Mouse (Mus musculus): ENCODE measurements around the gene Il21r. TPM values are rescaled to one million over a fixed set of nuclear protein-coding genes. Genes with fewer than 3 reads are reported as not detected.

Gene Il21r
- 0.53 and 0.64 TPM in 2 replicates for polyA plus RNA-seq (2012; rRNA removed)

GRCm38 (mm10) chr7:125603185-125603631 lies at the start of gene Il21r:
Il21r (plus strand) TSS chr7:125603429.
- no peak for DNase-seq (ENCODE audit: low read depth)
- no peak for TF ChIP-seq POLR2A (IDR thresholded peaks at IDR 0.05; ENCODE audit: borderline replicate concordance, extremely low read depth, insufficient read depth, insufficient read length, poor library complexity, severe bottlenecking)
- no peak for TF ChIP-seq CTCF (IDR thresholded peaks at IDR 0.05; ENCODE audit: borderline replicate concordance, extremely low read depth, insufficient read depth, insufficient read length)

GRCm38 (mm10) chr7:125553653-125554428 lies 49.4 kb upstream of the Il21r start:
- TF ChIP-seq CTCF (IDR thresholded peaks at IDR 0.05; ENCODE audit: borderline replicate concordance, extremely low read depth, insufficient read depth, insufficient read length) (no peak), POLR2A (IDR thresholded peaks at IDR 0.05; ENCODE audit: borderline replicate concordance, extremely low read depth, insufficient read depth, insufficient read length, poor library complexity, severe bottlenecking) (no peak)
- no peak for DNase-seq (ENCODE audit: low read depth)

GRCm38 (mm10) chr7:125554456-125555114 lies 48.6 kb upstream of the Il21r start:
- DNase-seq (ENCODE audit: low read depth): no peak
- no peak for TF ChIP-seq CTCF (IDR thresholded peaks at IDR 0.05; ENCODE audit: borderline replicate concordance, extremely low read depth, insufficient read depth, insufficient read length)
- no peak for TF ChIP-seq POLR2A (IDR thresholded peaks at IDR 0.05; ENCODE audit: borderline replicate concordance, extremely low read depth, insufficient read depth, insufficient read length, poor library complexity, severe bottlenecking)

- no peak for DNase-seq (ENCODE audit: low read depth)
- TF ChIP-seq POLR2A (IDR thresholded peaks at IDR 0.05; ENCODE audit: borderline replicate concordance, extremely low read depth, insufficient read depth, insufficient read length, poor library complexity, severe bottlenecking) (no peak), CTCF (IDR thresholded peaks at IDR 0.05; ENCODE audit: borderline replicate concordance, extremely low read depth, insufficient read depth, insufficient read length) (no peak)
Measured at GRCm38 (mm10) chr7:125555351-125555872, 47.8 kb upstream of the Il21r start.

GRCm38 (mm10) chr7:125556096-125556495 lies 47.1 kb upstream of the Il21r start:
- DNase-seq (ENCODE audit: low read depth): no peak
- TF ChIP-seq POLR2A (IDR thresholded peaks at IDR 0.05; ENCODE audit: borderline replicate concordance, extremely low read depth, insufficient read depth, insufficient read length, poor library complexity, severe bottlenecking) (no peak), CTCF (IDR thresholded peaks at IDR 0.05; ENCODE audit: borderline replicate concordance, extremely low read depth, insufficient read depth, insufficient read length) (no peak)

GRCm38 (mm10) chr7:125556865-125557264 lies 46.4 kb upstream of the Il21r start:
- no peak for DNase-seq (ENCODE audit: low read depth)
- TF ChIP-seq POLR2A (IDR thresholded peaks at IDR 0.05; ENCODE audit: borderline replicate concordance, extremely low read depth, insufficient read depth, insufficient read length, poor library complexity, severe bottlenecking): no peak
- TF ChIP-seq CTCF (IDR thresholded peaks at IDR 0.05; ENCODE audit: borderline replicate concordance, extremely low read depth, insufficient read depth, insufficient read length): no peak

- DNase-seq (ENCODE audit: low read depth): no peak
- no peak for TF ChIP-seq POLR2A (IDR thresholded peaks at IDR 0.05; ENCODE audit: borderline replicate concordance, extremely low read depth, insufficient read depth, insufficient read length, poor library complexity, severe bottlenecking)
- TF ChIP-seq CTCF (IDR thresholded peaks at IDR 0.05; ENCODE audit: borderline replicate concordance, extremely low read depth, insufficient read depth, insufficient read length): no peak
Measured at GRCm38 (mm10) chr7:125558401-125558945, 44.8 kb upstream of the Il21r start.

- no peak for TF ChIP-seq POLR2A (IDR thresholded peaks at IDR 0.05; ENCODE audit: borderline replicate concordance, extremely low read depth, insufficient read depth, insufficient read length, poor library complexity, severe bottlenecking)
- no peak for DNase-seq (ENCODE audit: low read depth)
Measured at GRCm38 (mm10) chr7:125558997-125559396, 44.2 kb upstream of the Il21r start.

- no peak for DNase-seq (ENCODE audit: low read depth)
- TF ChIP-seq CTCF (IDR thresholded peaks at IDR 0.05; ENCODE audit: borderline replicate concordance, extremely low read depth, insufficient read depth, insufficient read length) (no peak), POLR2A (IDR thresholded peaks at IDR 0.05; ENCODE audit: borderline replicate concordance, extremely low read depth, insufficient read depth, insufficient read length, poor library complexity, severe bottlenecking) (no peak)
Measured at GRCm38 (mm10) chr7:125559537-125559936, 43.7 kb upstream of the Il21r start.

GRCm38 (mm10) chr7:125560146-125560785 lies 43.0 kb upstream of the Il21r start:
- TF ChIP-seq CTCF (IDR thresholded peaks at IDR 0.05; ENCODE audit: borderline replicate concordance, extremely low read depth, insufficient read depth, insufficient read length) (no peak), POLR2A (IDR thresholded peaks at IDR 0.05; ENCODE audit: borderline replicate concordance, extremely low read depth, insufficient read depth, insufficient read length, poor library complexity, severe bottlenecking) (no peak)
- DNase-seq (ENCODE audit: low read depth): peak; percentile 25

All from brain, embryonic 14.5 days (tissue).